Mouse (Mus musculus) intestine, embryonic 14.5 days (tissue): ENCODE data around the gene Acaca. TPM values are rescaled to one million over a fixed set of nuclear protein-coding genes. Genes with fewer than 3 reads are reported as not detected.
A peak's percentile ranks its signal among the peaks of the same experiment; 100 is the strongest.

Experiments used
- ATAC-seq: fragments of 200-750 bp; cut with Nextera tagmentation; replicated peaks from 2 replicates; pipeline ENCODE4 v1.8.0; 2017; ENCODE audit warnings: low read depth, moderate number of reproducible peaks, moderate TSS enrichment, moderate library complexity; ENCODE audit not compliant: low FRiP score, low TSS enrichment
- DNase-seq: peaks from one replicate; pipeline ENCODE4 v3.0.0-alpha.2; 2018; ENCODE audit warnings: low spot score
- H3K27ac ChIP-seq: fragments of 300-500 bp; sonication (generic); 2 replicates; pipeline ENCODE4 v1.5.1; 2014; ENCODE audit warnings: low read depth, mild to moderate bottlenecking, control low read depth
- H3K27me3 ChIP-seq: fragments of 300-500 bp; sonication (generic); replicated peaks from 2 replicates; pipeline ENCODE4 v1.6.1; 2014; ENCODE audit warnings: low read length, control low read depth; ENCODE audit not compliant: control insufficient read depth, insufficient read depth
- H3K36me3 ChIP-seq: fragments of 300-500 bp; sonication (generic); 2 replicates; pipeline ENCODE4 v1.6.1; 2014; ENCODE audit warnings: low read length, control low read depth; ENCODE audit not compliant: control insufficient read depth, insufficient read depth
- H3K4me1 ChIP-seq: fragments of 300-500 bp; sonication (generic); replicated peaks from 2 replicates; pipeline ENCODE4 v1.6.1; 2014; ENCODE audit warnings: low read length, control low read depth, mixed read lengths; ENCODE audit not compliant: control insufficient read depth, insufficient read depth
- H3K4me2 ChIP-seq: fragments of 300-500 bp; sonication (generic); 2 replicates; pipeline ENCODE4 v1.6.1; 2014; ENCODE audit warnings: low read length
- H3K4me3 ChIP-seq: fragments of 300-500 bp; sonication (generic); 2 replicates; pipeline ENCODE4 v1.5.1; 2014; ENCODE audit warnings: low read depth, low read length, control low read depth, mixed read lengths
- H3K9ac ChIP-seq: fragments of 300-500 bp; sonication (generic); 2 replicates; pipeline ENCODE4 v1.6.1; 2014; ENCODE audit warnings: mild to moderate bottlenecking, low read length
- H3K9me3 ChIP-seq: fragments of 300-500 bp; sonication (generic); 2 replicates; pipeline ENCODE4 v1.6.1; 2016; ENCODE audit warnings: low read length, control low read depth; ENCODE audit not compliant: control insufficient read depth
- WGBS: fragments of 180-500 bp; shearing (Covaris S2); extraction: QIAGEN DNeasy Blood & Tissue Kit; methylation state at CpG from one replicate; pipeline ENCODE4 v1.1.7; 2014; 5-methylcytosine and 5-hydroxymethylcytosine counted together
- polyA plus RNA-seq: library from polyadenylated mRNA; unstranded; fragments of >200 nt; fragmentation: Nextera tagmentation; extraction: Ambion mirVana; gene quantifications from 2 replicates; pipeline ENCODE4 v1.2.1, GENCODE M21; 2014

The Acaca gene
- 23.6 and 25.8 TPM in 2 replicates for polyA plus RNA-seq

GRCm38 (mm10) chr11:84128943-84129798, at the start of gene Acaca, which contains the start of gene Tada2a:
Gene Acaca, plus strand, starts transcription at chr11:84129672.
Gene Tada2a, minus strand, starts transcription at chr11:84129600.
- H3K4me1 ChIP-seq = no peaks in the 10 kb centered on the region
- peak within 1 kb of the TSS; percentile 81 for H3K9ac ChIP-seq
- peak within 1 kb of the TSS; percentile 48 for H3K27ac ChIP-seq
- peak; percentile 89 for DNase-seq
- H3K9me3 ChIP-seq = no peaks in the 10 kb centered on the region
- ATAC-seq = peak; percentile 91
- H3K4me2 ChIP-seq = peak within 1 kb of the TSS; percentile 55
- H3K36me3 ChIP-seq = peaks cover 25% of the 10 kb centered on the region
- WGBS = under 1% methylated on average over 66 of the region's 83 CpGs
- peak within 1 kb of the TSS; percentile 79 for H3K4me3 ChIP-seq
- H3K27me3 ChIP-seq = no peaks in the 10 kb centered on the region

GRCm38 (mm10) chr11:84079887-84080286, 49.6 kb upstream of the Acaca start:
- Histone ChIP-seq H3K36me3 (peaks cover 41% of the 10 kb centered on the region), H3K9ac (no peak overlapping the region), H3K27ac (no peak overlapping the region), H3K4me2 (no peak overlapping the region), H3K4me3 (no peak overlapping the region), H3K9me3 (no peaks in the 10 kb centered on the region), H3K4me1 (no peaks in the 10 kb centered on the region), H3K27me3 (no peaks in the 10 kb centered on the region)
- no peak for DNase-seq
- ATAC-seq = 0 out of 2 replicates have a peak, but pooled peaks have one; percentile 15
- WGBS = 77% methylated on average over 4 of the region's 4 CpGs

- H3K4me3 ChIP-seq = no peak overlapping the region
- H3K4me1 ChIP-seq = no peaks in the 10 kb centered on the region
- no peak overlapping the region for H3K27ac ChIP-seq
- no peak overlapping the region for H3K4me2 ChIP-seq
- no peak overlapping the region for H3K9ac ChIP-seq
- H3K36me3 ChIP-seq = peaks cover 46% of the 10 kb centered on the region
- DNase-seq (no peak), ATAC-seq (no peak)
- H3K9me3 ChIP-seq = no peaks in the 10 kb centered on the region
- WGBS = 82% methylated on average over 3 of the region's 3 CpGs
- H3K27me3 ChIP-seq = no peaks in the 10 kb centered on the region
Observed at GRCm38 (mm10) chr11:84080327-84080726, 49.1 kb upstream of the Acaca start.

GRCm38 (mm10) chr11:84081901-84082300, 47.6 kb upstream of the Acaca start:
- ATAC-seq (no peak), DNase-seq (no peak)
- no peaks in the 10 kb centered on the region for H3K9me3 ChIP-seq
- no peaks in the 10 kb centered on the region for H3K27me3 ChIP-seq
- WGBS = 94% methylated on average over 5 of the region's 5 CpGs
- no peak overlapping the region for H3K4me3 ChIP-seq
- no peak overlapping the region for H3K9ac ChIP-seq
- no peak overlapping the region for H3K4me2 ChIP-seq
- H3K4me1 ChIP-seq = no peaks in the 10 kb centered on the region
- H3K36me3 ChIP-seq = peaks cover 61% of the 10 kb centered on the region
- no peak overlapping the region for H3K27ac ChIP-seq

GRCm38 (mm10) chr11:84090572-84090971, 38.9 kb upstream of the Acaca start:
- no peak overlapping the region for H3K9ac ChIP-seq
- no peak overlapping the region for H3K4me3 ChIP-seq
- no peaks in the 10 kb centered on the region for H3K27me3 ChIP-seq
- H3K9me3 ChIP-seq = no peaks in the 10 kb centered on the region
- 90% methylated on average over 8 of the region's 8 CpGs for WGBS
- no peak overlapping the region for H3K4me2 ChIP-seq
- DNase-seq (no peak), ATAC-seq (no peak)
- peaks cover 82% of the 10 kb centered on the region for H3K36me3 ChIP-seq
- no peaks in the 10 kb centered on the region for H3K4me1 ChIP-seq
- no peak overlapping the region for H3K27ac ChIP-seq

GRCm38 (mm10) chr11:84095084-84095483, 34.4 kb upstream of the Acaca start:
- H3K27ac ChIP-seq = no peak overlapping the region
- H3K9me3 ChIP-seq = no peaks in the 10 kb centered on the region
- no peak overlapping the region for H3K9ac ChIP-seq
- DNase-seq (no peak), ATAC-seq (no peak)
- no peak overlapping the region for H3K4me2 ChIP-seq
- 82% methylated on average over 4 of the region's 4 CpGs for WGBS
- H3K36me3 ChIP-seq = peaks cover 72% of the 10 kb centered on the region
- no peaks in the 10 kb centered on the region for H3K27me3 ChIP-seq
- no peak overlapping the region for H3K4me3 ChIP-seq
- H3K4me1 ChIP-seq = no peaks in the 10 kb centered on the region

- 82% methylated on average over 5 of the region's 5 CpGs for WGBS
- Histone ChIP-seq H3K4me2 (no peak overlapping the region), H3K4me3 (no peak overlapping the region), H3K4me1 (no peaks in the 10 kb centered on the region), H3K9me3 (no peaks in the 10 kb centered on the region), H3K27ac (no peak overlapping the region), H3K36me3 (peaks cover 77% of the 10 kb centered on the region), H3K27me3 (no peaks in the 10 kb centered on the region), H3K9ac (no peak overlapping the region)
- DNase-seq = no peak
- no peak for ATAC-seq
Observed at GRCm38 (mm10) chr11:84097251-84097998, 32.0 kb upstream of the Acaca start.

- Histone ChIP-seq H3K27ac (no peak overlapping the region), H3K9ac (no peak overlapping the region), H3K4me1 (no peaks in the 10 kb centered on the region), H3K4me2 (no peak overlapping the region), H3K9me3 (no peaks in the 10 kb centered on the region), H3K4me3 (no peak overlapping the region), H3K27me3 (no peaks in the 10 kb centered on the region), H3K36me3 (peaks cover 89% of the 10 kb centered on the region)
- ATAC-seq = no peak
- DNase-seq = no peak
Observed at GRCm38 (mm10) chr11:84101182-84101581, 28.3 kb upstream of the Acaca start.
